Mouse (Mus musculus) brain, embryonic 14.5 days (tissue): Measurements from ENCODE around the gene Xkr8.

Experiments used
- CTCF ChIP-seq: fragments of 200-500 bp; IDR thresholded peaks from 2 replicates; pipeline ENCODE4 v1.5.1; 2012; ENCODE audit warnings: inconsistent platforms, mild to moderate bottlenecking, moderate library complexity, borderline replicate concordance; ENCODE audit not compliant: insufficient read depth, insufficient read length; ENCODE audit errors: extremely low read depth
- POLR2A ChIP-seq: fragments of 200-500 bp; IDR thresholded peaks from 2 replicates; pipeline ENCODE4 v1.6.1; 2012; ENCODE audit warnings: mild to moderate bottlenecking, inconsistent platforms, borderline replicate concordance; ENCODE audit not compliant: poor library complexity, insufficient read depth, insufficient read length, severe bottlenecking; ENCODE audit errors: extremely low read depth

- TF ChIP-seq POLR2A (no peak), CTCF (no peak)
Observed at GRCm38 (mm10) chr4:132780288-132780687, 47.9 kb upstream of the Xkr8 start.
